Mouse (Mus musculus) lung, adult 2 months (tissue): ENCODE measurements around the gene Slc44a4.
"Not testable (repeated sequence)": the region's sequence is repeated elsewhere in the genome, so short reads cannot be mapped to it uniquely, and the experiment has no call there.

Experiments used
- CTCF ChIP-seq: fragments of 200-500 bp; IDR thresholded peaks from 2 replicates; pipeline ENCODE4 v1.5.1; 2011; ENCODE audit warnings: mild to moderate bottlenecking, low read length, control low read depth; ENCODE audit not compliant: insufficient read depth
- POLR2A ChIP-seq: fragments of 200-500 bp; IDR thresholded peaks from 2 replicates; pipeline ENCODE4 v1.6.1; 2011; ENCODE audit warnings: low read depth, mild to moderate bottlenecking, control low read depth, low read length, borderline replicate concordance; ENCODE audit errors: extremely low read depth

- not testable (repeated sequence) for TF ChIP-seq POLR2A, CTCF
Observed at GRCm38 (mm10) chr17:34970850-34971249, 56.6 kb downstream of the Slc44a4 start.
